Comparison of ENCODE assay signal across 16 mouse cellular contexts in the genomic region with DNA sequence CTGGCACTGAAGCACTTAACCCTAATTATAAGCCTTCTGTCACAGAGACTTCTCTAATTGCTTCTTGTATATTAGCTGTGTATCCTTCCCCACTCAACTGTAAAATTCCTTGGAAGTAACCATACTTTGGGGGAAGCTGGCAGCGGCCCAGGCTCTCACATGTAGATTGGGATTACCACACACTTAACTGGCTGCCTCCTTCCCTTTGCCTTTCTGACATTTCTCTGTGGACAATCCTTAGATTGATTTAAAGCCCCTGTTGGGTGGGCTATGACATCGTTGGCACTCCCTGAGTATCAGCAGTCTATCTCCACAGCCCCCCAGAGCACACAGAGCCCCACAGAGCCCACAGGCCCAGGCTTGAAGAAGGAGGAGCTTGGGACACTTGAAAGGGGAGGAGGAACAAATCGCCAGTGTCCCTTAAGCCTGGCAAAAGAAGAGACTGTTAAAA. TPM values are rescaled to one million over a fixed set of nuclear protein-coding genes. Genes with fewer than 3 reads are reported as not detected.
DNase-seq lines count a peak whose midpoint lies in the region; ATAC-seq and TF ChIP-seq lines count a peak whose summit lies in the region.
"Had no signal": no experiment of that assay in that cellular context is flagged by ENCODE, and none has a peak within 500 bp of the region (broad histone marks: within the 10 kb centered on the region; RNA-seq: fewer than 3 reads in every experiment).

No protein-coding gene starts in this region.

- DNase-seq in cerebellum, postnatal 14 days, result peak; percentile 35 to 55
- no peak for DNase-seq in cerebellum, adult 8-10 months
- DNase-seq in hindbrain, embryonic 14.5 days (ENCODE audit: low spot score), result peak; percentile 43
- no peak for DNase-seq in hindbrain, embryonic 11.5 days (ENCODE audit: low spot score)
- DNase-seq in midbrain, postnatal 0 days (ENCODE audit: low spot score), result peak; percentile 58
- peak; percentile 46 for DNase-seq in retina, embryonic 14.5 days (ENCODE audit: low spot score)
- DNase-seq: cerebellum, postnatal 36 days; heart, postnatal 10 days; layer of hippocampus, adult 9-11 months; thymus, adult 18-20 months had no signal

- no peaks in the 10 kb centered on the region for H3K9me3 ChIP-seq in hindbrain, embryonic 14.5 days (ENCODE audit: control insufficient read depth, low read length)
- no peaks in the 10 kb centered on the region for H3K9me3 ChIP-seq in hindbrain, embryonic 11.5 days (ENCODE audit: control insufficient read depth, low read length)
- no peaks in the 10 kb centered on the region for H3K9me3 ChIP-seq in midbrain, postnatal 0 days (ENCODE audit: low read length)
- no peaks in the 10 kb centered on the region for H3K9me3 ChIP-seq in midbrain, embryonic 16.5 days (replicated peaks; ENCODE audit: control insufficient read depth, low read length, poor library complexity, severe bottlenecking)
- H3K9me3 ChIP-seq: embryonic facial prominence, embryonic 10.5 days; intestine, embryonic 15.5 days; lung, embryonic 15.5 days; neural tube, embryonic 15.5 days had no signal

- no peak for TF ChIP-seq CTCF in midbrain, postnatal 0 days (IDR thresholded peaks at IDR 0.05)

- H3K27ac ChIP-seq in hindbrain, embryonic 14.5 days, result no peak overlapping the region
- no peak overlapping the region for H3K27ac ChIP-seq in hindbrain, embryonic 11.5 days (ENCODE audit: low read depth, low read length)
- H3K27ac ChIP-seq in midbrain, postnatal 0 days (ENCODE audit: low read depth, low read length), result no peak overlapping the region
- no peak overlapping the region for H3K27ac ChIP-seq in midbrain, embryonic 16.5 days (ENCODE audit: low read length)
- H3K27ac ChIP-seq: embryonic facial prominence, embryonic 10.5 days; intestine, embryonic 15.5 days; lung, embryonic 15.5 days; neural tube, embryonic 15.5 days had no signal

- no peaks in the 10 kb centered on the region for H3K27me3 ChIP-seq in hindbrain, embryonic 14.5 days (ENCODE audit: control insufficient read depth, insufficient read depth, low read length)
- H3K27me3 ChIP-seq in hindbrain, embryonic 11.5 days (ENCODE audit: control insufficient read depth, insufficient read depth, low read length), result no peaks in the 10 kb centered on the region
- no peaks in the 10 kb centered on the region for H3K27me3 ChIP-seq in midbrain, postnatal 0 days (ENCODE audit: insufficient read depth, low read length)
- no peaks in the 10 kb centered on the region for H3K27me3 ChIP-seq in midbrain, embryonic 16.5 days (ENCODE audit: control insufficient read depth, insufficient read depth, low read depth, low read length)
- H3K27me3 ChIP-seq: intestine, embryonic 15.5 days; lung, embryonic 15.5 days; neural tube, embryonic 15.5 days had no signal

- no peak overlapping the region for H3K4me2 ChIP-seq in hindbrain, embryonic 14.5 days (replicated peaks)
- H3K4me2 ChIP-seq in hindbrain, embryonic 11.5 days (replicated peaks; ENCODE audit: low read depth, low read length), result no peak overlapping the region
- H3K4me2 ChIP-seq in midbrain, postnatal 0 days (ENCODE audit: low read depth, low read length, poor library complexity, severe bottlenecking), result no peak overlapping the region
- no peak overlapping the region for H3K4me2 ChIP-seq in midbrain, embryonic 16.5 days (ENCODE audit: low read length)
- H3K4me2 ChIP-seq: intestine, embryonic 15.5 days; lung, embryonic 15.5 days; neural tube, embryonic 15.5 days had no signal

- 67% methylated on average over 3 of the region's 3 CpGs for WGBS in hindbrain, embryonic 14.5 days
- 83% methylated on average over 3 of the region's 3 CpGs for WGBS in hindbrain, embryonic 11.5 days
- WGBS in midbrain, postnatal 0 days, result 74% methylated on average over 3 of the region's 3 CpGs
- 64% methylated on average over 3 of the region's 3 CpGs for WGBS in midbrain, embryonic 16.5 days

- no peaks in the 10 kb centered on the region for H3K36me3 ChIP-seq in hindbrain, embryonic 14.5 days (replicated peaks; ENCODE audit: control insufficient read depth, insufficient read depth)
- H3K36me3 ChIP-seq in hindbrain, embryonic 11.5 days (ENCODE audit: control insufficient read depth, insufficient read depth, low read length), result no peaks in the 10 kb centered on the region
- no peaks in the 10 kb centered on the region for H3K36me3 ChIP-seq in midbrain, postnatal 0 days (ENCODE audit: insufficient read depth, low read length)
- no peaks in the 10 kb centered on the region for H3K36me3 ChIP-seq in midbrain, embryonic 16.5 days (ENCODE audit: control insufficient read depth, insufficient read depth, low read length)
- H3K36me3 ChIP-seq: embryonic facial prominence, embryonic 10.5 days; intestine, embryonic 15.5 days; lung, embryonic 15.5 days; neural tube, embryonic 15.5 days had no signal

- H3K4me3 ChIP-seq in hindbrain, embryonic 14.5 days (replicated peaks; ENCODE audit: low read length), result no peak overlapping the region
- H3K4me3 ChIP-seq in hindbrain, embryonic 11.5 days (ENCODE audit: low read depth, low read length), result no peak overlapping the region
- no peak overlapping the region for H3K4me3 ChIP-seq in midbrain, postnatal 0 days (ENCODE audit: low read depth, low read length)
- no peak overlapping the region for H3K4me3 ChIP-seq in midbrain, embryonic 16.5 days (ENCODE audit: low read depth, low read length)
- H3K4me3 ChIP-seq: embryonic facial prominence, embryonic 10.5 days; intestine, embryonic 15.5 days; lung, embryonic 15.5 days; neural tube, embryonic 15.5 days had no signal

- no peak overlapping the region for H3K9ac ChIP-seq in hindbrain, embryonic 14.5 days
- no peak overlapping the region for H3K9ac ChIP-seq in hindbrain, embryonic 11.5 days (ENCODE audit: low read depth, low read length)
- H3K9ac ChIP-seq in midbrain, postnatal 0 days (replicated peaks; ENCODE audit: low read length, poor library complexity, severe bottlenecking), result no peak overlapping the region
- H3K9ac ChIP-seq in midbrain, embryonic 16.5 days (ENCODE audit: low read depth, low read length), result no peak overlapping the region
- H3K9ac ChIP-seq: intestine, embryonic 15.5 days; lung, embryonic 15.5 days; neural tube, embryonic 15.5 days had no signal

- peak; percentile 54 for ATAC-seq in hindbrain, embryonic 14.5 days (ENCODE audit: low FRiP score)
- ATAC-seq in hindbrain, embryonic 11.5 days (ENCODE audit: low FRiP score), result no peak
- ATAC-seq in midbrain, postnatal 0 days (ENCODE audit: low FRiP score), result no peak
- no peak for ATAC-seq in midbrain, embryonic 16.5 days
- ATAC-seq in megakaryocyte, adult 5-6 weeks (ENCODE audit: poor library complexity, severe bottlenecking), result no peak
- ATAC-seq: intestine, embryonic 15.5 days had no signal

- H3K4me1 ChIP-seq in hindbrain, embryonic 14.5 days (replicated peaks; ENCODE audit: control insufficient read depth, insufficient read depth, low read length), result peaks cover 18% of the 10 kb centered on the region
- H3K4me1 ChIP-seq in hindbrain, embryonic 11.5 days (replicated peaks; ENCODE audit: control insufficient read depth, insufficient read depth, low read length), result 0 out of 2 replicates have a peak, but pooled peaks cover under 1% of the 10 kb centered on the region
- no peaks in the 10 kb centered on the region; the same call in 1 of the 2 replicates for H3K4me1 ChIP-seq in midbrain, postnatal 0 days (ENCODE audit: insufficient read depth, low read length)
- peaks cover 7% of the 10 kb centered on the region for H3K4me1 ChIP-seq in midbrain, embryonic 16.5 days (ENCODE audit: control insufficient read depth, insufficient read depth, low read length)

RNA-seq across cellular contexts. Expression of gene Sgms1, which starts 8.0 kb away (rescaled TPM):
- 18.4 and 19.2 TPM in 2 replicates for polyA plus RNA-seq in hindbrain, embryonic 14.5 days (2014; fragmentation: Nextera tagmentation; extraction: Ambion mirVana)
- polyA plus RNA-seq in hindbrain, embryonic 11.5 days (2014; fragmentation: Nextera tagmentation; extraction: Ambion mirVana), result 12.8 and 17.4 TPM in 2 replicates
- total RNA-seq in midbrain, postnatal 0 days (2014; rRNA removed), result 28.4 and 32.3 TPM in 2 replicates
- 17.4 and 21.3 TPM in 2 replicates for polyA plus RNA-seq in midbrain, postnatal 0 days (2015; fragmentation: Nextera tagmentation; extraction: Ambion mirVana)
- polyA plus RNA-seq in midbrain, embryonic 16.5 days (2015; fragmentation: Nextera tagmentation; extraction: Ambion mirVana), result 20.2 and 21.5 TPM in 2 replicates
- total RNA-seq in megakaryocyte, adult 5-6 weeks (2015), result 45.4 and 48.3 TPM in 2 replicates
- total RNA-seq in megakaryocyte, adult 5-6 weeks (2017), result 44.9 and 69.6 TPM in 2 replicates

Comparison
In these comparisons a context has a peak if more than half of its experiments do, and no peak if none do; other contexts are left out.
1. DNase-seq: peak in cerebellum, postnatal 14 days (2 of 2), hindbrain, embryonic 14.5 days (single experiment), midbrain, postnatal 0 days (single experiment) and retina, embryonic 14.5 days (single experiment); none in cerebellum, adult 8-10 months (single experiment) and hindbrain, embryonic 11.5 days (single experiment).